Mouse (Mus musculus): ENCODE measurements around the gene Zmiz1.
A peak's percentile ranks its signal among the peaks of the same experiment; 100 is the strongest.

The Zmiz1 gene

DNA sequence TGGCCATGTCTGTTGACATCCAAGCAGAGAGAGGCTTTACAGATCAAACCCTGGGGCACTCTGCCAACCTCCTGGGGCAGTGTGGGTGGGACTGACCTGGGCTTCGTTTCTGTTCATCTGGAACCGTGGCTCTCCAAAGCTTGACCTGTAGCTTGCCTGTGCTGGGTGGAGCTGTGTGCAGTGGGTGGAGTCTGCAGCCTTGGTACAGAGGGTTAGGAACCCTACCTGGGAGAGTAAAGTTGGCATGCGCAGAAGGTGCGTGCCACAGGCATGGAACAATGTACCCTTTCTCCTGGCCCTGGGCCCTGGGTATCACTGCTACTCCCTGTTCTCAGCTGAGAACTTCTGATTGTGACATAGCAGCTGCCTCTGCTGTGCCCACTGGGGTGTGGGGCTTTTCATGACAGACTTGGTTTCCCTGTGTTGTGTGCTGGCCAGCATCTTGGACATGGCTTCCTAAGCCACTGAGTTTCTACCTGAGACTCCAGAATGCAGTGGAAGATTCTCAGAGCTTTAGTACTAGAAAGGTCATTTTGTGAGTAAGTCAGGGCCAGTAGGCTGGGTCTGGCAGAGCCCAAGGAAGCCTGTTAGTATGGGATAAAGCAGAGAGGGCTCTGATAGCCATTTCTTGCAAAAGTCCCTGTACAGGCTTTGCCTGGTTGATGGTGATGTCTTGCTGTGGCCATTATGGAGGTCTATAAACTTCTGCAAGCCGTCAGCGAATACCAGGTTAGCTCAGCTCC lies 30.5 kb downstream of the Zmiz1 start:
- DNase-seq (ENCODE audit: inconsistent age in 2 of 2, low spot score in 1 of 2): peak; percentile 65 to 88

DNA sequence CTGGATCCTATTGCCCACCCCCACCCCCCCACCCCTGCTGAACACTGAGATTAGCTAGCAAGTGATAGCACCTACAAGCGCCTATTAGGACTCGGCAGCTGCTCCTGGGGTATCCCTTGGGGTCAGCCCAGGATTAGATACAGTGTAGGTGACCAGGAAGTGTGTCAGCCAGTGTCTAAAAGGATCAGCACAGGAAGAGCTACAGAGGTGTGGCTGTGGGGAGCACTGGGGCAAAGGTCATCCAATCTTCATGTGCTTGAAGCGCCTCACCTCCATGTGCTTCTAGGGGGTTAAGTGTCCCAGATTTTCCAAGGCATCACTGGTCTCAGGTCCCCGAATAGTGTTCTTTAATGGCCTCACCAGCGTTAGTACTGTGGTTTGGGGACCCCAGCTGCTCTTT lies 33.0 kb downstream of the Zmiz1 start:
- DNase-seq (ENCODE audit: inconsistent age in 2 of 2, low spot score in 1 of 2): no peak

DNA sequence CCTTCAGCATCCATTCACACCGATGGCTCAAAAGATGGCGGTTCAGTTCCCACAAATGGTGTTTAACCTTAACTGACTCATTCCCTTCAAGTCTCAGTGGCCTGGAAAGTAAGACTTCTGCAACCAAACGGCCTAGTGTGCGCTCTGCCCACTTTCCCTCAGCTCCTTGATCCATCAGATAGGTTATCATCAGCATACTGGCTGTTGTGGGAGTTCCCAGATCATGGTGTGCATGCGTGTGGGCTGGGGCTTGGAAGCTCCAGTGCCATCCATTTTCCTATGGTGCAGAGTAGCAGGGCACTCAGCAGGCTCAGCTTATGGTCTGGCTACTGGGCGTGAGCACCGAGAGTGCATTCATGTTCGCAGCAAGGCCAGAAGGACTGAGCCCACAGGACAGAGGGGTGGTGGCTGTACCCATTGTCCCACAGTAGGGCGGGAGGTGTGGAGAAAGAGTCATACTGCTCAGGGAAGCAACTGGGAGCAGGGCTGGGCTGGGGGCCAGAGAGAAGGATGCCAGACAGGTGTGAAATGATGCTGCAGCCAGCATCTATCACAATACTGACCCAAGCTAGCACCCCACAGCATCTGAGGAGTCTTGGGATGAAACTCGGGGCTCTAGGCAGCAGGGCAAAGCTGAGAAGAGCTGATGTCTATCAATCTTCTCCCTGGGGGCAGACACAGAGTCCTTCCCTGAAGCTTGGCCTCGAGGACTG lies 33.7 kb downstream of the Zmiz1 start:
- no peak for DNase-seq (ENCODE audit: inconsistent age in 2 of 2, low spot score in 1 of 2)

DNA sequence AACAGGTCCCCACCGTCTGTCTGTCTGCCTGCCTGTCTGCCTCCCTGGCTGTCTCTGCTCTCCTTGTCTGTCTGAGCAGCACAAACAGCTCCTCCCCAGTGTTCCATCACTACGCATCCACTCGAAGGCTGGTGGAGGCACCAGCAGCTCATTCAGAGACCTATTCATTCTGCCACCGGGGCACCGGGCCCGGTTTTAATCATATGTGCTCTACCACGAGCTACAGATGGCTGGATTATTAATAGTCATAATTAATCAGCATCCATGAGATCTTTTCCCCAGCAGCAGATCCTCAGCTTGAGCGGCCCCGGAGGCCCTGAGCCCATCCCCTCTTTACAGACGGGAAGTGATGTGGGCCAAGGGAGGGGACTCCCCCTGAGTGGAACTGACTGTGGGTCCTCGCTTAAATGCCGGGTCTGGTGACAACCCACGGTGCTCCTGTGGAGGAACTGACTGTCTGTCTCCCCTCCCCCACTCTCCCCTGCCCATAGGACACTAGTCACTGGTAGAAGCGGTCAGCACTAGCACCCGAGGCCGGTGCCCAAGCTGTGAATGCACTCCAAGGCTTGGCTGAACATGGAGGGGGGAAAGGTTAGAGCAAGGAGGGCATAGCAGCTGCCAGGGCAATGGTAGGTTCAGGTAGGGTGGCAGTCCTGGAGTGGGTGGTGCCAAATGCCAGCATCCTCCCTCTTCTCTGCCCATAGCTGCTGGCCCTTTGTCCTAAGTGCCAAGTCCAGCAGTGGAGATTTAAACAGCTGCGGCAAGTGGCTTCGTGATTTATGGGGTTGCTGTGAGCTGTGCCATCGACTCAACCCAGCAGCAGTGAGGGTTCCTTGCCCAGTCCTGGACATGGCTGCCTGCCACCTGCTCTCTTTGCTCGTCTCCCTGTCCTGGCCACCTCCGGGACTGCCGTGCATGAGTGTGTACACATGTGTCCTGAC lies 34.6 kb downstream of the Zmiz1 start:
- peak in 1 of 2 experiments; percentile 77 for DNase-seq (ENCODE audit: inconsistent age in 2 of 2, low spot score in 1 of 2)

DNA sequence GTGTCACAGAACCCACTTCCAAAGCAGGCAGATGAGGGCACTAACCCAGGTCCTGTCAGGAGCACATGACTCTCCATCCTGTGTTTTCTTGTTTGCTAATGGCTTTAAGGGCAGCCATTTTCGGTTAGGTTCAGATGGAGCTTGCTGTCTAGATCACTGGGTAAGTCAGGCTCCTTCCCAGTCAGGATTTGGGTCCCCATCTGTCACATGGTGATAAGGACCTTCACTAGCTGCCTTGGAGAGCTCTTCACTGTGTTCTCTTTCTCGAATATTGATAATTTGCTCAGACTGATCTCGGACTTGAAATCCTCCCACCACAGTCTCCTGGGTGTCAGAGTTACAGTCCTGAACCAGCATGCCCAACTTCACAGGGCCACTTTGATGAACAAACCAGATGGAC lies 35.8 kb downstream of the Zmiz1 start:
- no peak for DNase-seq (ENCODE audit: inconsistent age in 2 of 2, low spot score in 1 of 2)

DNA sequence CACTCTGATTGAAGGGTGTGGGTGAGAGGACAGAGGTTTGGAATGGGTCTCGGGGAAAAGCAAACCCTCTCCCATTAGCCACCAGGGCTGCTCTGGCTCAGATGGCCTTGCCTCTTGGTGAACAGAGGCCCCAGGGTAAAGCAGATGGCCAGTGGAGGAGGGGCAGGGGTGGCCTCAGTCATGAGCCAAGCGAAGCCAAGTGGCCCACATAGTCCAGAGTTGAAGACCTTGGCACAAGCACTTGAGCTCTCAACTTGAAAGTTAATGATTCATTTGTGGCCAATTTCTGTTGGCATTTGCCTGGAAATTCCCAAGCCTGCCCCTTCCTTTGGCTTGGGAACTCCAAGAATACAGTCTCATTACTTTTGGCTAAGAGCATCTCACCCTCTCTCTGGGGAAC lies 37.1 kb downstream of the Zmiz1 start:
- peak in 1 of 2 experiments; percentile 86 for DNase-seq (ENCODE audit: inconsistent age in 2 of 2, low spot score in 1 of 2)

DNA sequence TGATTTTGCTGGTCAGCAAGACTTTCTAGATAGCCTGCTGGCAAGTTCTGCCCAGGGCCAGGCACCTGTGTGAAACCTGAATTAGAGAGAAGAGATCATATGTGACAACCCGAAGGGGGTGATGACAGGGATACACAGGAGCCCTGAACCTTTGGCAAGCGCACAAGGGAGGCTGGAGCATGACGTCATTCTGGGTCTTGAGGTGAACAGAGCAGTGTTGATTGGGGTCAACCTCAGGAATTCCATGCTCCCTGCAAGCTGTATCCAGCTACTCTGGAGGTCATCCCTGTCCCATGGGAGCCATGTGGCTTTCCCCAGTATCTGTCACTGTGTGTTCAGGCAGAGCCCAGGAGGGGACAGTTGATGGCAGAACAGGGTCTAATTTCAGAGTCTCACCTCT lies 38.0 kb downstream of the Zmiz1 start:
- peak in 1 of 2 experiments; percentile 72 for DNase-seq (ENCODE audit: inconsistent age in 2 of 2, low spot score in 1 of 2)

DNA sequence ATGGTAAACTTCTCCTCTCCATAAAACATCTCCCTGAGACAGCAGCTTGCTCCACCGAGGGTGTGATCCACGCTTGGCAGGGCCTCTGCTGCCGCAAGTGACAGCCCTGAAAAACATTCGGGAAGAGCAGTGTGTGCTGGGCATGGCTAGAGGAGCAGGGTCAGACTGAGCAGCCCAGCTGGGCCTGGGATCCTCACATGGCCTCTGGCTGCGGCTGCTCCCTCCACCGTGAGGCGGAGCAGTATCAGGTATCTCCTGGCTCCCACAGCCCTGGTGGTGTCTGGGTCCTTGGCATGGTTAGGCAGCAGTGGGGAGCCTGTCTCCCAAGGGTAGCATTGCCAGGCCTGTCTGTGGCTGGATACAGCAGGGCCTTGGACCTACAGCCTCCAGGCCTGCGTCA lies 38.6 kb downstream of the Zmiz1 start:
- DNase-seq (ENCODE audit: inconsistent age in 2 of 2, low spot score in 1 of 2): peak; percentile 75 to 90

DNA sequence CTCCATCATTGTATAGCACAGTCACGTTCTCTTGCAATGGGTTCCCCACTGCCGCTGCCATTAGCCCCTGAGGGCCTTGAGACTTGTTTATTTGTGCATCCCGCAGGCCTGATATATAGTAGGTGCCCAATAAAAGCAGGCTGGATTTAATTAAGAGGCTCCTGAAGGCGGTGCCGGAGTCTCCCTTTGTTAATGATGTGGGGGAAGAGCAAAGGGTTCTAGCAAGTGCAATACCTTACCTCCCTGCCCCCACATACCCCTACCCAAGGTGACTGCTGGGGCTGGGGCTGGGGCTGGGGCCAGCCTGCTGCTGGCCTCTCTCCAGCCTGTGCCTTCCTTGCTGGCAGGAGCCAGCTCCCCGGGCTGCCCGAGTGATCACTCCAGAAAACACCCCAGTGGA lies 39.4 kb downstream of the Zmiz1 start:
- no peak for DNase-seq (ENCODE audit: inconsistent age in 2 of 2, low spot score in 1 of 2)

DNA sequence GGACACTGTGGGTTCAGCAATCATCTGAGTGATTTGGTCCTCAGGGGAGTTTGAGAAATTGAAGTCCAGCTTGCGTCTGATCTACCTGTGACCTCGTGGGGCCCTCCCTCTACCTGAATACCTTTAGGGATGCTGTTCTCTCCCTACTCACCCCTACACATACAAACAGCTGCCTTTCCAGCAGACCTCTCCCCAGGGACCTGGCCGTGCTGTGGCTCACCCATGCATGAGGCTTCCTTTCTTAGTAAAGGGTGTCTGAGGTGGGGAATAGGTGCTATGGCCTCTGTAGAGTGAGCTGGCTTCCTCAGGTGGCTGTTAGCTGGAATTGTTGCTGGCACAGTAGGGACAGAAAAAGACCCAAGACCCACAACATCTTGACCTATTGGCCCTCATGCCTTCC lies 40.5 kb downstream of the Zmiz1 start:
- DNase-seq (ENCODE audit: inconsistent age in 2 of 2, low spot score in 1 of 2): no peak

DNA sequence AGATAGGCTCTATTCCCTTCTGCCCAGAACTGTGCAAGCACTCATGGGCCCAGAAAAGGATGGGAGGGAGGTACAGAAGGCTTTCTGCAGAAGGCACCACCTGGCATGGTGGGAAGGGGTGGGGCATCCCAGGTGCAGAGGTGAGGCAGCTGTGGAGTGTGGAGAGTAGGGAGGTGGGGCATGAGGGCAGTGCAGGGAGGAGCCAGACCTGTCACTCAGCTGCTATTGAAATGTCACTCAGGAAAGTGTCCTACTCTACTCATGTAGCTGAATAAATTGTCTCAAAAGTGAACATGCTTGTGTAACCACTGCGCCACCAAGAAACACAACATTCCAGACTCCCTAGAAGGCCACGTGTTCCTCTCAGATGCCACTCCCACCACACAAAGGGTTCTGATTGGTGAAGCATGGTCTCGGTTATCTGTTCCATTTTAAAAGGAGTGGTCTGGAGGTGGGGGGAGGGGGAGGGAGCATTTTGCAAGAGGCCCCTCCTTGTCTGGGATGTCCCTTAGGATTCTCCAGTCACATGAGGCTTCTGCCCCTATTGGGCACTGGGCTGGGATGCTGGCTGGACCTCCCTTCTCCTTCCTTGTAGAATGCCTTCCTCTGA lies 41.6 kb downstream of the Zmiz1 start:
- no peak for DNase-seq (ENCODE audit: inconsistent age in 2 of 2, low spot score in 1 of 2)

DNA sequence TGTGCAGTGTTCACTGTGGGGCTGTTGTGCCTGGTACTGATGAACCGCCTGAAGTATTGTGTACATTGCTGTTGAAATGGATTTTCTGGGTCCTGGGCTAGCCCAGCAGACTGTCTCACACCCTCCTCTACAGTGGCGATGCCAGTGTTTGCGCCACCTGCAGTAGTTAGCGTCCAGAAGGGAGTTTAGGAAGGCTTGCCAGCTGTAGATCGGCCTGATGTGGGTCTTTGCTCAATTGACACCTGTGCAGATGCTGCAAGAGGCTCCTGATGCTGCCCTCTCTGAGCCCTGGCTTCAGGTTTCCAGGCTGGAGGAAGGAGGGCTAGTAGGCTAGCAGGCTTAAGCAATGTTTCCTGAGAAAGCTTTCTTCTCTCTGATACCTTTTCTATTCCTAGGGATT lies 42.5 kb downstream of the Zmiz1 start:
- no peak for DNase-seq (ENCODE audit: inconsistent age in 2 of 2, low spot score in 1 of 2)

DNA sequence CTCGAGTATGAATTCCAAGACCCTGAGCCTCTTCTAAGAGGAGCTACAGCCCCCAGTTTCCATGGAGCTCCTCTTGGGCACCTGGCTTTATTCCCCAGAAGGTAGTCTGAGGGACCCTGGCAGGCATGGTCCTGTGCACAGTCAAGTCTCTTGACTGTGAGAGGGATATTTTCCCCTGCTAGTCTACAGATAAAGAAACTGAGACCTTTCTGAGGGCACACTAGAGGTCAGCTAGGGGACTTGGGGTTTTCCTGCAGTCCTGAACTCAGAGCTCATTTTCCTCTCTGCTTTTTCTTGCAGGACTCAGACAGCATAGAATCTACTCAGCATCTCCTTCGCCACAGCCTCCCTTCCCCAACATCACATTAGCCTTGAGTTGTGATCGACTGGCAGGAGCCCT lies 43.4 kb downstream of the Zmiz1 start:
- DNase-seq (ENCODE audit: inconsistent age in 2 of 2, low spot score in 1 of 2): no peak

DNA sequence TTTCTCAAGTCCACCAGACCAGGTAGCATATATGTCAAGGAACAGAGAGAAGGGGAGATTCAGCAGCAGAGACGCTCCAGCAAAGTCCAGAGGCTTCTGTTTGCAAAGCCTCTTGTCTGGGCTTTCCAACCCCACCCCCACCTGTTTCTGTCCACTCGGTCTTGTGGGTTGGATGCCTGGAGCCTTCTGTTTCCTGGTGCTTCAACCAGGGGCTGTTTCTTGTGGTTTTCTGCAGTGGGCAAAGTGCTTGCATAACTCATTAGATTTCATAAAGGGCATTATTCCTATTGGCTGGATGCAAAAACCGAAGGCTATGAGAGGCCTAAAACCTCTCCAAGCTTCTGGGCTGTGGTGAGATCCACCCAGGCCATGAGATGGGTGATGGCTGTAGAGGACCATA lies 45.3 kb downstream of the Zmiz1 start:
- DNase-seq (ENCODE audit: inconsistent age in 2 of 2, low spot score in 1 of 2): no peak

DNA sequence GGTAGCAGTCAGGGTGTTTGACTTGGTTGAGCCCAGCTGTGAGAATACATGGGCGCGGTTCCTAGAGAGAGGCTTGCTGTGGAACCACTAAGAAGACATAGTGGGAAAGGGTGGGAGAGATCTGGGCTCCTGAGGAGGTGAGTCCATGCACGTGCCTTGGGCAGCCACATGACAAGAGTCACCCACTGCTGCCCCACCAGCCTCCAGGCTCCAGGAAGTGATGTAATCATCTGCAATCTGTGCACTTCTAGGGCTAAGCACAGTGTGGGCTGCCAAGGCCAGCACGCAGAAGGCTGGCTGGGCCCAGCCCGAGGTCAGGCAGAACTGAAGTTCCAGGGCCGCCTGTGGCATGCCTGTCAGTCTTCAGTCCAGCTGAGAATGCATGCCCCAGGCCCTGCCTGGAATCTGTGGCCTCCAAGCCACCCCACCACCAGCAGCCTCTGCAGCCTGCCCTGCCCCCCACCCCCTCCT lies 46.3 kb downstream of the Zmiz1 start:
- DNase-seq (ENCODE audit: inconsistent age in 2 of 2, low spot score in 1 of 2): peak; percentile 91 to 95

DNA sequence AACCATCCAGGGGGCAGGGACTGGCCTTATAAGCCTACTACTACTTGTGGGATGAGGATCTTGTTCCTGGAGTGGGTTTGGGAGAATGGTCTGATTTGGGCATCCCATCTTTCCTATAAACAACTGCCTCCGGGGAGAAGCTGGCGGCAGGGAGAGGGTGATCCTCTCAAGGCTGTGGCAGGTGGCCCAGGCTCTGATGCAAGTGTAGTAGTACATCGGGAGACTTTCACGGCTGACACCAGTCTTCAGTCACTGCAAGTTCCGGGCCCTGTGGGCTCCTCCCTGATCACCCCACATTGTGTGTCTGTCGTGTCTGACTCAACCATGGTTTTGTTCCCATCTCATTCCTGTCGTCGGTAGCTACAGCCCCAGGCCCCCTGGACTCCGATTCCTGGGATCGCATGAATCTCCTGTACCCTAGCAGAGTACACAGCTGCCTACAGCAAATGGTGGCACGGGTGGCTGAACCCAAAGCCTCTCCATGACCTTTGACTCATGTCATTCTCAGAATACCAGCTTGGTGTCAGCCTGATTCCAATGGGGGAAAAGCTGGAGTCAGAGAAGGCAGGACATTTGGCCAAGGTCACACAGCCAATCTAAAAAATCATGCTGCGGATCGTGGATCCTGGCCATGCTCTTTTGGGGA lies 49.2 kb downstream of the Zmiz1 start:
- DNase-seq (ENCODE audit: inconsistent age in 2 of 2, low spot score in 1 of 2): peak; percentile 92 to 93

DNA sequence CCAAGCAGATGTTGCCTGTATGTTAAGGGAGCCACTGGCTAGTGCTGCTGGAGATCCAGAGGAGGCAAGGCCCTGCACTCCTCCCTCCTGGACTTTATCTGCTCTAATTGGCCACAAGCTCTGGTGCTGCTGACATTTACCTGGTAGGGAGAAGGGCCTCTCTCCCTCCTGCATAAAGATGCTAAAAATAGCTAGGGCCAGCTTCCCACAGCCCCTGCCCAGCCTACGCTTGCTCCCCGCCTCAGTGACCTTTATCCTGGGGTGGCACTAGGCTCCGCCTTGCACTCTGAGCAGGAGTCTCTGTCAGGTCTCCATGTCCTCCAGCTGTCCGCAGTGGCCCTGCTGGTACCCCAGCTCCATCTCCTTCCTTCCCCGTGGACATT lies 49.8 kb downstream of the Zmiz1 start:
- DNase-seq (ENCODE audit: inconsistent age in 2 of 2, low spot score in 1 of 2): peak in 1 of 2 experiments; percentile 79

DNA sequence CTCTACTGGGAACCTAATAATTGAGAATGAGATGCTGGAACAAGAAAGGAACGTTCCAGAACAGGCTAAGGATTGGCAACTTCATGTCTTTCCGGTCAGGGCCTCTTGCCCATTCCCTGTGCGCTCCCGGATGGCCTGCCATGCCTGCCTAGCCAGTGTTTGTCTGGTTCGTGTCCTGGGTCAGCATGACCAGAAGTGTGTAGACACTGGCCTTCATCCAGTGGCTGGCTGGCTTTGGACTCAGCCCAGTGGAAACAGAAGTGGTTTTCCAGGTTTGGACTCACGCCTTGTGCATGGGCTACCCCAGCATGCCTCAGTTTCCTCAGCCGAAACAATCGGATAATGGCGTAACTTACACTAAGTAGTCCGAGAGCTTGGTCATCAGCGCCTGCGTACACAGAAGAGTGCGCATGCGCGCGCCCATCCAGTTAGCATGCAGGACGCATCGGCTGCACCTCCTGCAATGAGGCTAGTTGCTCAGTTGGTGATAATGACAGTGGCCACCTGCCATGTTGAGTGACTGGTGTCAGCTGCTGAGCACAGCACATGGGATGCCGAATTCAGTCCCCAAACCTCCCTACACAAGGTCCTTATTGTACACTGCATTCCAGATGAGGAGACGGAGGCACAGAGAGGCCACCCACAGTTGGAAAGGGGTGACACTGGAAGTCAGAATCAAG lies 50.6 kb downstream of the Zmiz1 start:
- peak in 1 of 2 experiments; percentile 79 for DNase-seq (ENCODE audit: inconsistent age in 2 of 2, low spot score in 1 of 2)

DNA sequence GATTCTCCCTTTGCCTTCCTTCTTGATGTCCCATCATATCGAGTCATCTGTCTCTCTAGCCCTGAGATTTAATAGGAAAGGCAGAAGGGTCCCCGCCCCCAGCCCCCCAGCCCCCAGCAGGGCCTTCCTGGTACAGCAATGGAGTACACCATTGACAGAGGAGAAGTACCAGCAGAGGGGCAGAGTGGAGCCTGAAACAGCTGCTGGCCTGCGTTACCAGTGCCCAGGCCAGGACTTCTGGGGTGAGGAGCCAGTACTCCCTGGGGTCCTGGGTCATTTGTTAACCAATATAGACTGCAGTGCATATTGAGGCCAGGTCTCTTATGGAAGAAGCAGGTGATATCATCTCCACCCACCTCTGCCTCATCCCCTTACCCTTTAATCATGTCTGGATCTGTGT lies 51.4 kb downstream of the Zmiz1 start:
- no peak for DNase-seq (ENCODE audit: inconsistent age in 2 of 2, low spot score in 1 of 2)

DNA sequence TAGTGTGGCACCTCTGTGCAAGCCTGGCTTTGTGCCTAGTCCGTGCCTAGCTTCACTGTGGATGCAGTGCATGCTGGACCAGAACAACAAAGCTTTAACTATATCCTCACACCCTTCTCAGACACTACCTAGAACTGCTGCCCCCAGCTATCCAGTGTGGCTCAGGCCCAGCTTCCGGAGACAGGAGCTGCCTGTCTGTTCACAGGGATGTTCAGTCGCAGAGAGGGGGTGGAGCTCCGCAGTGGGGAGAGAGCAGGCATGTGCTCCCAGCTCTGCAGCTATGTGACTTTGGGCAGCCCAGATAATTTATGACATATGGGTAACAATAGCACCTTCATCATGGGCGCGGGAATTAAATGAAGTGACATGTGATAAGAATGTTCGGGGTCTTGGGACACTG lies 52.0 kb downstream of the Zmiz1 start:
- peak in 1 of 2 experiments; percentile 67 for DNase-seq (ENCODE audit: inconsistent age in 2 of 2, low spot score in 1 of 2)

Measured in adrenal gland, adult (tissue).